In the genomic region with DNA sequence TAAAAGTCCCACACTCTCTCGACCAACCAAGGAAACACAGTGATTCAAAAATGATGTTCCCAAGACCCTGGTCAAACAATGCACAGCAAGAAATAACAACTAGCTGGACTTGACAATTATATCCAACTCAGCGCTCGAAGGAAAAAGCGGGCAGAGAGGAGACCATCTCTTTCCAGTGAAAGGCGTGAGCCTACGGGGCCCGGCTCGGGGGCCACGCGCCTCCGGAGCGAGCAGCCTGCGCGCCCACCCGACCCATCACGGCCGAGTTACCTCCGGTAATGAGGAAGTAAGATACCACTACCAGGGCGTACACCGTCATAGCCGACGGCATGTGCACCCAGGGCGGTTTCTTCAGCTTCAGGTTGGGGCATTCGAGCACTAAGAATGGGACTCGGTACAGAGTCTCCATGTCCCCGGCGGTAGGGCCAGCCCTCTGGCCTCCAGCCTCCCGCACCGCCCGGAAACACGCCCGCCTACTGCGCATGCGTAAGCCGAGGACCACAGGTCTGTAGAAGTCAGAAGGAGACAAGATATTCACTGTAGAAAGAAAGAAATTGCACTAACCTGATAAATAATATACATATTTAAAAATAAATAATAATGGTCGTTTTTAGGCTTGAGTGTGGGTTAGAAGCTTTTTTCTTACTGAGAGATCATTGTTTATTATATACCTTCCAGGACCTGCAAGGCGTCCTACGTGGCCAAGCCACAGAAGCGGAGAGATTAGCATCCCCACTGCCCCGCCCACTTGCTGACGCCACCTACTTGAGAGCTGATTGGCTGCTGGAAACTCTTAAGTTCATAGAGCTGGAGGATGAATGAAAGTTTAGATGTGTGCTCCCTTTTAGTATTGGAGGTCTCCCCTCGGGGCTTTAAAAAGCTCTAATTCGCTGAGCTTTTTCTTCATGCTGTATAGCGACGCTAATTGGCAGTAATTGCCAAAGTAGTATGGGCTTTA, we compare ENCODE assay signal across 8 mouse cellular contexts. TPM values are rescaled to one million over a fixed set of nuclear protein-coding genes. Genes with fewer than 3 reads are reported as not detected.
DNase-seq lines count a peak whose midpoint lies in the region; ATAC-seq and TF ChIP-seq lines count a peak whose summit lies in the region.

Ostc (minus strand) TSS at position 478 of the 958 bp plus-strand sequence.

- peak; percentile 99 for DNase-seq in MEL (ENCODE audit: low read depth, low spot score)
- peak; percentile 93 to 96 for DNase-seq in cerebellum, adult 2 months
- peak; percentile 97 for DNase-seq in forebrain, postnatal 0 days
- peak; percentile 97 for DNase-seq in heart, postnatal 4 days
- DNase-seq in layer of hippocampus, adult 8-10 months (ENCODE audit: low spot score in 2 of 2): peak; percentile 94 to 95
- DNase-seq in ovary, adult 18-20 months (ENCODE audit: low spot score): peak; percentile 92
- DNase-seq in thymus, postnatal 0 days (ENCODE audit: low spot score): peak; percentile 98

- H3K9ac ChIP-seq in MEL (ENCODE audit: control insufficient read depth, low read depth, low read length, poor library complexity, severe bottlenecking): peak within 1 kb of the TSS; percentile 99
- H3K9ac ChIP-seq in forebrain, postnatal 0 days: peak within 1 kb of the TSS; percentile 71
- peak within 1 kb of the TSS; percentile 77 for H3K9ac ChIP-seq in lung, embryonic 15.5 days

- peak within 1 kb of the TSS; percentile 55 for H3K4me2 ChIP-seq in forebrain, postnatal 0 days (ENCODE audit: low read depth)
- peak within 1 kb of the TSS; percentile 71 for H3K4me2 ChIP-seq in lung, embryonic 15.5 days

- peak within 1 kb of the TSS; percentile 64 to 100 for H3K4me3 ChIP-seq in MEL (ENCODE audit: control insufficient read depth in 1 of 2, insufficient read depth in 1 of 2, low read depth in 2 of 2, low read length in 2 of 2)
- peak within 1 kb of the TSS; percentile 94 for H3K4me3 ChIP-seq in cerebellum, adult 2 months (replicated peaks; ENCODE audit: insufficient read depth, low read depth, low read length)
- H3K4me3 ChIP-seq in forebrain, postnatal 0 days (ENCODE audit: low read depth, low read length): peak within 1 kb of the TSS; percentile 82
- H3K4me3 ChIP-seq in lung, embryonic 15.5 days: peak within 1 kb of the TSS; percentile 81

- H3K79me2 ChIP-seq in MEL (ENCODE audit: control insufficient read depth, insufficient read depth, low read length, poor library complexity): peaks cover 26% of the 10 kb centered on the region

- peak; percentile 93 for TF ChIP-seq POLR2A in MEL (IDR thresholded peaks at IDR 0.05; ENCODE audit: control insufficient read depth in 1 of 2, insufficient read depth in 1 of 2, low read depth in 1 of 2, low read length in 2 of 2, poor library complexity in 1 of 2)
- peak; percentile 94 for TF ChIP-seq POLR2A in cerebellum, adult 2 months (IDR thresholded peaks at IDR 0.05; ENCODE audit: borderline replicate concordance, insufficient read depth, low read length)

- no peaks in the 10 kb centered on the region for H3K27me3 ChIP-seq in MEL (ENCODE audit: control insufficient read depth in 1 of 2, insufficient read depth in 2 of 2, low read length in 2 of 2)
- no peaks in the 10 kb centered on the region for H3K27me3 ChIP-seq in cerebellum, adult 2 months (ENCODE audit: control insufficient read depth, insufficient read depth, low read length)
- no peaks in the 10 kb centered on the region for H3K27me3 ChIP-seq in forebrain, postnatal 0 days (ENCODE audit: insufficient read depth, low read length)
- H3K27me3 ChIP-seq in lung, embryonic 15.5 days: no peaks in the 10 kb centered on the region

- peak; percentile 98 for ATAC-seq in forebrain, postnatal 0 days
- peak; percentile 97 for ATAC-seq in lung, embryonic 15.5 days (ENCODE audit: borderline replicate concordance, extremely low read depth, low FRiP score, low TSS enrichment)

- TF ChIP-seq RAD21 in MEL (IDR thresholded peaks at IDR 0.05; ENCODE audit: low read depth, low read length): no peak

- under 1% methylated on average over 45 of the region's 45 CpGs for WGBS in cerebellum, adult 2 months
- 1% methylated on average over 45 of the region's 45 CpGs for WGBS in forebrain, postnatal 0 days
- under 1% methylated on average over 45 of the region's 45 CpGs for WGBS in lung, embryonic 15.5 days

- H3K27ac ChIP-seq in MEL (ENCODE audit: control insufficient read depth, low read depth, low read length): peak within 1 kb of the TSS; percentile 90
- H3K27ac ChIP-seq in cerebellum, adult 2 months (ENCODE audit: insufficient read depth, low read length): peak within 1 kb of the TSS; percentile 37
- peak within 1 kb of the TSS; percentile 85 for H3K27ac ChIP-seq in forebrain, postnatal 0 days (ENCODE audit: low read depth, low read length)
- peak within 1 kb of the TSS; percentile 82 for H3K27ac ChIP-seq in lung, embryonic 15.5 days

- TF ChIP-seq EP300 in MEL (IDR thresholded peaks at IDR 0.05; ENCODE audit: low read depth in 1 of 2, low read length in 2 of 2): no peak

- peaks cover 0 to 9% of the 10 kb centered on the region in 2 experiments; a peak in 2 of 4 replicates for H3K4me1 ChIP-seq in MEL (ENCODE audit: control insufficient read depth in 1 of 2, insufficient read depth in 2 of 2, low read length in 2 of 2)
- H3K4me1 ChIP-seq in cerebellum, adult 2 months (ENCODE audit: control insufficient read depth, insufficient read depth, low read length): peaks cover 2% of the 10 kb centered on the region; the same call in 1 of the 2 replicates
- H3K4me1 ChIP-seq in forebrain, postnatal 0 days (ENCODE audit: insufficient read depth): 0 out of 2 replicates have a peak, but pooled peaks cover 7% of the 10 kb centered on the region
- H3K4me1 ChIP-seq in lung, embryonic 15.5 days: peaks cover 18% of the 10 kb centered on the region

- TF ChIP-seq CTCF in MEL (IDR thresholded peaks at IDR 0.05 in 2 of 3, conservative IDR thresholded peaks at IDR 0.05 in 1 of 3; ENCODE audit: control insufficient read depth in 1 of 3, insufficient read depth in 1 of 3, low read depth in 2 of 3, low read length in 3 of 3, poor library complexity in 1 of 3, severe bottlenecking in 1 of 3): no peak
- no peak for TF ChIP-seq CTCF in cerebellum, adult 2 months (IDR thresholded peaks at IDR 0.05; ENCODE audit: borderline replicate concordance, insufficient read depth, low read depth, low read length)
- TF ChIP-seq CTCF in forebrain, postnatal 0 days (IDR thresholded peaks at IDR 0.05; ENCODE audit: low read depth): no peak

- no peaks in the 10 kb centered on the region for H3K9me3 ChIP-seq in MEL (replicated peaks; ENCODE audit: insufficient read depth, low read length)
- H3K9me3 ChIP-seq in forebrain, postnatal 0 days (ENCODE audit: low read length): no peaks in the 10 kb centered on the region
- H3K9me3 ChIP-seq in lung, embryonic 15.5 days: no peaks in the 10 kb centered on the region

- peaks cover 0 to 7% of the 10 kb centered on the region in 2 experiments; a peak in 3 of 4 replicates for H3K36me3 ChIP-seq in MEL (ENCODE audit: control insufficient read depth in 1 of 2, insufficient read depth in 2 of 2, low read length in 2 of 2)
- no peaks in the 10 kb centered on the region for H3K36me3 ChIP-seq in forebrain, postnatal 0 days (ENCODE audit: insufficient read depth)
- peaks cover 2% of the 10 kb centered on the region for H3K36me3 ChIP-seq in lung, embryonic 15.5 days

TF ChIP-seq in MEL, 35 proteins besides CTCF, POLR2A, EP300 and RAD21 (continues in another document):
- TF ChIP-seq TAL1 (IDR thresholded peaks at IDR 0.05; ENCODE audit: low read length) (no peak), E2F4 (IDR thresholded peaks at IDR 0.05; ENCODE audit: borderline replicate concordance, low read depth, low read length) (no peak), ZMIZ1 (IDR thresholded peaks at IDR 0.05; ENCODE audit: low read depth, low read length) (peak; percentile 45; the same call in 1 of the 2 replicates), ZNF384 (IDR thresholded peaks at IDR 0.05; ENCODE audit: low read depth, low read length) (no peak), GABPA (IDR thresholded peaks at IDR 0.05; ENCODE audit: low read depth, low read length) (no peak), ZKSCAN1 (IDR thresholded peaks at IDR 0.05; ENCODE audit: low read depth, low read length) (no peak), HCFC1 (IDR thresholded peaks at IDR 0.05; ENCODE audit: low read depth, low read length) (peak; percentile 86), GATA1 (IDR thresholded peaks at IDR 0.05; ENCODE audit: low read depth, low read length) (peak; percentile 87), NELFE (IDR thresholded peaks at IDR 0.05; ENCODE audit: low read depth, low read length) (peak; percentile 88), POLR2AphosphoS5 (IDR thresholded peaks at IDR 0.05; ENCODE audit: borderline replicate concordance, low read depth, low read length) (no peak), MXI1 (IDR thresholded peaks at IDR 0.05; ENCODE audit: low read depth, low read length) (peak; percentile 82), MAX (IDR thresholded peaks at IDR 0.05; ENCODE audit: low read length) (peak; percentile 53; the same call in 1 of the 2 replicates), MAZ (IDR thresholded peaks at IDR 0.05; ENCODE audit: low read depth, low read length) (no peak), RCOR1 (IDR thresholded peaks at IDR 0.05; ENCODE audit: low read depth, low read length) (no peak), POLR2AphosphoS2 (IDR thresholded peaks at IDR 0.05; ENCODE audit: low read length) (peak; percentile 82), MEF2A (IDR thresholded peaks at IDR 0.05; ENCODE audit: extremely low read depth, insufficient replicate concordance, low read depth, low read length, poor library complexity, severe bottlenecking) (no peak), MAFK (IDR thresholded peaks at IDR 0.05; ENCODE audit: borderline replicate concordance, low read depth, low read length) (no peak), MYB (IDR thresholded peaks at IDR 0.05; ENCODE audit: low read depth, low read length) (no peak), KAT2A (conservative IDR thresholded peaks at IDR 0.05; ENCODE audit: low read depth, low read length) (no peak), CHD2 (IDR thresholded peaks at IDR 0.05; ENCODE audit: low read length) (no peak)

RNA-seq across cellular contexts. Expression of gene Ostc, which starts in this region (rescaled TPM):
- 185 and 196 TPM in 2 replicates for total RNA-seq in MEL (2012; rRNA removed)
- 100 to 1,000 TPM in 1 of 2 experiments, not detected in 1; 199 TPM for polyA plus RNA-seq in MEL (2012; ENCODE audit: insufficient read depth in 1 of 2, insufficient read length in 2 of 2, low read depth in 1 of 2, low replicate concordance in 2 of 2, missing spikeins in 1 of 2)
- 62.9 and 64.4 TPM in 2 replicates for polyA plus RNA-seq in cerebellum, adult 2 months (2012; rRNA removed)
- 118 and 146 TPM in 2 replicates for total RNA-seq in forebrain, postnatal 0 days (2014; rRNA removed)
- polyA plus RNA-seq in forebrain, postnatal 0 days (2015; fragmentation: Nextera tagmentation; extraction: Ambion mirVana): 186 and 197 TPM in 2 replicates
- total RNA-seq in heart, postnatal 4 days (2021): 10 to 100 TPM; 83.3 to 95.7 TPM
- total RNA-seq in layer of hippocampus, adult 8-10 months (2022): 10 to 100 TPM; 52.9 to 69.6 (median 61.7) TPM
- polyA plus RNA-seq in lung, embryonic 15.5 days (2015; fragmentation: Nextera tagmentation; extraction: Ambion mirVana): 393 and 404 TPM in 2 replicates
- polyA plus RNA-seq in thymus, postnatal 0 days (2015; fragmentation: Nextera tagmentation; extraction: Ambion mirVana): 341 and 352 TPM in 2 replicates

Comparison
In these comparisons a context has a peak if more than half of its experiments do, and no peak if none do; other contexts are left out.
1. Peak in every context shown above with its lines: DNase-seq, ATAC-seq, H3K4me3 ChIP-seq and H3K27ac ChIP-seq.
2. H3K27ac ChIP-seq: peak in every context shown above with its lines; median percentile 90 in MEL; 85 in forebrain, postnatal 0 days; 82 in lung, embryonic 15.5 days; 37 in cerebellum, adult 2 months.